Mouse (Mus musculus) intestine, postnatal 0 days (tissue): Measurements from ENCODE around the gene Chrna1. TPM values are rescaled to one million over a fixed set of nuclear protein-coding genes. Genes with fewer than 3 reads are reported as not detected.
A peak's percentile ranks its signal among the peaks of the same experiment; 100 is the strongest.

Experiments
- ATAC-seq: fragments of 200-750 bp; cut with Nextera tagmentation; 2 replicates; pipeline ENCODE4 v1.8.0; 2017; ENCODE audit warnings: mild to moderate bottlenecking, moderate TSS enrichment, moderate library complexity
- H3K27ac ChIP-seq: fragments of 300-500 bp; sonication (generic); 2 replicates; pipeline ENCODE4 v1.5.1; 2014; ENCODE audit warnings: mild to moderate bottlenecking, low read depth, low read length, moderate library complexity
- H3K27me3 ChIP-seq: fragments of 300-500 bp; sonication (generic); replicated peaks from 2 replicates; pipeline ENCODE4 v1.6.1; 2014; ENCODE audit warnings: low read length, mixed read lengths; ENCODE audit not compliant: control insufficient read depth, insufficient read depth
- H3K36me3 ChIP-seq: fragments of 300-500 bp; sonication (generic); 2 replicates; pipeline ENCODE4 v1.6.1; 2014; ENCODE audit warnings: mild to moderate bottlenecking, moderate library complexity; ENCODE audit not compliant: control insufficient read depth, insufficient read depth
- H3K4me1 ChIP-seq: fragments of 300-500 bp; sonication (generic); replicated peaks from 2 replicates; pipeline ENCODE4 v1.6.1; 2014; ENCODE audit warnings: antibody characterized with exemption, low read length, mixed read lengths; ENCODE audit not compliant: control insufficient read depth, insufficient read depth
- H3K4me2 ChIP-seq: fragments of 300-500 bp; sonication (generic); replicated peaks from 2 replicates; pipeline ENCODE4 v1.6.1; 2014; ENCODE audit warnings: low read depth, mild to moderate bottlenecking, moderate library complexity
- H3K4me3 ChIP-seq: fragments of 300-500 bp; sonication (generic); 2 replicates; pipeline ENCODE4 v1.5.1; 2014; ENCODE audit warnings: low read depth, low read length
- H3K9ac ChIP-seq: fragments of 300-500 bp; sonication (generic); 2 replicates; pipeline ENCODE4 v1.6.1; 2014; ENCODE audit warnings: mild to moderate bottlenecking, low read depth, low read length
- H3K9me3 ChIP-seq: fragments of 300-500 bp; sonication (generic); 2 replicates; pipeline ENCODE4 v1.6.1; 2016; ENCODE audit warnings: mixed run types; ENCODE audit not compliant: control insufficient read depth
- CTCF ChIP-seq: sonication (generic); IDR thresholded peaks from 2 replicates; pipeline ENCODE4 v1.5.1; 2016; ENCODE audit warnings: low read depth, mild to moderate bottlenecking, control low read depth, antibody characterized with exemption, moderate library complexity
- WGBS: fragments of 180-500 bp; shearing (Covaris S2); extraction: QIAGEN DNeasy Blood & Tissue Kit; methylation state at CpG from one replicate; pipeline ENCODE4 v1.1.7; 2014; 5-methylcytosine and 5-hydroxymethylcytosine counted together
- polyA plus RNA-seq: library from polyadenylated mRNA; unstranded; fragments of >200 nt; fragmentation: Nextera tagmentation; extraction: Ambion mirVana; gene quantifications from 2 replicates; pipeline ENCODE4 v1.2.1, GENCODE M21; 2015

Chrna1 gene
- polyA plus RNA-seq, 1 experiment from 2014 or later = 0.08 TPM

DNA sequence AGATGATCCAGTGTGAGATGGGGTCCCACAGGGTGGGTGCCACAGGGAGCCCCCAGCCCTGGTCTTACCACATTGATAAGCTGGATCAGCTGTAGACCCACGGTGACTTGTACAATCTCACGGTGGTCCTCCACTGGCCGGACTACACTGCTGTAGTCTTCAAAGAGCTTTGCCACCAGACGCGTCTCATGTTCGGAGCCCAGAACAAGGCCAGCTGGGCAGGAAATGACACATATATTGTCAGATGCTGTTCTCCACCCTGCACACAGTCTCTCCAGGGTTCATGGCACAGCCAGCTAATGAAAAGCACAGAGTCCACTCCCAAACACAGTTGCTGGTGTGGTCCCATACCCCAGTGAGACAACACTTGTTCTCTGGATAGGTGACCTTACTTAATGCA is 5.7 kb downstream of the Chrna1 start:
- Histone ChIP-seq H3K4me3 (no peak overlapping the region), H3K27me3 (no peaks in the 10 kb centered on the region), H3K36me3 (no peaks in the 10 kb centered on the region), H3K9me3 (no peaks in the 10 kb centered on the region), H3K4me2 (no peak overlapping the region), H3K4me1 (no peaks in the 10 kb centered on the region), H3K27ac (no peak overlapping the region), H3K9ac (no peak overlapping the region)
- TF ChIP-seq CTCF = no peak
- no peak for ATAC-seq
- 83% methylated on average over 6 of the region's 6 CpGs for WGBS

DNA sequence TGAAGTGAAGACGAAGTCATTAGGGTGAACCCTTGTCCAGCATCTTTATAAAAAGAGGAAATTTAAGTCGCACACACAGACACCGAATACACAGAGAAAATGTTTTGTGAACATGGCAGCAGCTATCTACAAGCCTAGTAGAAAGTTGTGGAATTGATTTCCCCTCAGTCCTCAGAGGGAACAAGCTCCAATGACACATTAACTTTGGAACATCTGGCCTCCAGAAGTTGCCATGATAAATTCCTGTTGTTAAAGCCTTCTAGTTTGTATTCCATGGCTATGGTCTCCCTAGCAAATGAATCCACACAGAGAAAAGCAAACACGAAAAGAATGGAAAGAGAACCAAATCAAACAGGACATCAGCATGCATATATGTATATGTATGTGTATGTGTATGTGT is 6.6 kb downstream of the Chrna1 start:
- 86% methylated on average over 4 of the region's 4 CpGs for WGBS
- Histone ChIP-seq H3K4me3 (no peak overlapping the region), H3K4me1 (no peaks in the 10 kb centered on the region), H3K27ac (no peak overlapping the region), H3K36me3 (no peaks in the 10 kb centered on the region), H3K4me2 (no peak overlapping the region), H3K27me3 (no peaks in the 10 kb centered on the region), H3K9ac (no peak overlapping the region), H3K9me3 (no peaks in the 10 kb centered on the region)
- no peak for TF ChIP-seq CTCF
- ATAC-seq = no peak

DNA sequence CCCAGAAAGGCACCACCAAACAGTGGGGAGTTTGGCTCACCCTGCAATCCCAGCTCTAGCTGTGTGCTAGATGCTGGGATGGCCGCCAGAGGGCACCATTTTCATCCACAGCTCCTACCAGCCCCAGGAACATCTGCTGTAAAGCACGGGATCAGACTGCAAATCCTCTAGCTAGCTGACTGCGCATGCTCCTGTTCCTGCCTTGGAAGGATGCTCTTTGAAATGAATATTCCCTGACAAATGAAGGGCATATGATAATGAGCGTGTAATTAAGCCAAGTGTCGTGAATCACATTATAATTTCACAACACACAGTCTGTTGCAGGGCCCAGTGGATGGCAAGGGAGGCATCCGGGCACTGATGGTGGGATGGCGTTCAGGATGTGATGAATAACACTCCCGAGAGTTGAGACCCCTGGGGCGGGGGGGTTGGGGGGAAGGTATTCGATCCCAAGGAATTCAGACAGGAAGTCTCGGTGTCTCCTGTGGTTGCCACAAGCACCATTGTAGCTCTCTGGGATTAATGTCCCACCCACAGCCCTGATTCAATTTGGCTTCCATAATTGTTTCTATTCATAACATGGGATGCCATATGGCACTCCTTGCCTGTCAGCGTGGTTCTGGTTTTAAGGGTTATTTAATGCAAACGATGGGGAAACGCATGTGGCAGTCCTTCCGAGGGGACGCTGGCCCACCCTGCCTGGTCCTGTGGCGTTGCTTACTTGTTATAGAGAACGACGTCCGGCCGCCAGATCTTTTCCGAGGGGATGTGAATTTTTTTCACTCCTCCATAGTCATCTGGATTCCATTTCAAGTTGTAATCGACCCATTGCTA is 7.4 kb downstream of the Chrna1 start:
- peak; percentile 69; the same call in 1 of the 2 replicates for ATAC-seq
- H3K27ac ChIP-seq = no peak overlapping the region
- no peak overlapping the region for H3K9ac ChIP-seq
- H3K36me3 ChIP-seq = no peaks in the 10 kb centered on the region
- TF ChIP-seq CTCF = peak; percentile 92
- 40% methylated on average over 23 of the region's 23 CpGs for WGBS
- no peaks in the 10 kb centered on the region for H3K9me3 ChIP-seq
- H3K4me1 ChIP-seq = no peaks in the 10 kb centered on the region
- no peaks in the 10 kb centered on the region for H3K27me3 ChIP-seq
- H3K4me2 ChIP-seq = peak overlapping the region; percentile 13; the same call in 1 of the 2 replicates
- H3K4me3 ChIP-seq = no peak overlapping the region

DNA sequence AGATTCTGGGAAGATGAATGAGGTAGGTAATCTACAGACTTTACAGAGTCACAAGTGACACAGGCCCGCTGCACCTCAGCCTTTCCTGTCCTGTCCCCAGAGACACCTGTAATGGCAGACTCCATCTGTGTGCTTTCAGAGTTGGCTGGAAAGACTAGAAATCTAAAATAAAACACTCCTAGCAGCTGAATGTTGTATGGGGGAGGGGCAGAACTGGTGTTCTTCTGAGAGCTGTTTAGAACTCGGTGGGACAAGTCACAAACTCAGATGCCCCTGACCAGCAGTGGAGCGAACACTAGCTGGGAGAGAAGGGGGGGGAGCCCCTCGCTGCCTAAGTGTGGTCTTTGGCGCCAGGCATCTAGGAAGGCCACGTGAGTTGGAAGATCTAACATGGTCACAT is 8.2 kb downstream of the Chrna1 start:
- H3K27ac ChIP-seq = no peak overlapping the region
- no peaks in the 10 kb centered on the region for H3K27me3 ChIP-seq
- WGBS = 75% methylated on average over 6 of the region's 6 CpGs
- no peaks in the 10 kb centered on the region for H3K36me3 ChIP-seq
- no peak for ATAC-seq
- no peak for TF ChIP-seq CTCF
- H3K9ac ChIP-seq = no peak overlapping the region
- no peak overlapping the region for H3K4me3 ChIP-seq
- H3K9me3 ChIP-seq = no peaks in the 10 kb centered on the region
- H3K4me1 ChIP-seq = no peaks in the 10 kb centered on the region
- no peak overlapping the region for H3K4me2 ChIP-seq

DNA sequence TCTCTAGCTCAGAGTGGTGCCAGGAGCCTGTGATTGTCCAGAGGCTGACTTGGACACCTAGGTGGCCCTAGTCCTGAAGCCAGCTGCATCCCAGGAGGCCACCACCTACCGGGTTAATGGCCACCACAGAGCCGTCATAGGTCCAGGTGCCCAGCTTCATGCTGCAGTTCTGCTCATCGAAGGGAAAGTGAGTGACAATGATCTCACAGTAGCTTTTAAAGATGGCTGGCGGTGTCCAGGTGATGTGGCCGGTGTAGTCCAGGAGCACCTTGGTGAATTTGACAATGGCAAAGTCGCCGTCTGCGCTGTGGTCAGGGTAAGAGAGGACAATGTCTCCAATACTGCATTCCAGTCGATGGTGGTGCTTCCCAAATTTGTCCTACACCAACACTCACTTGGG is 8.8 kb downstream of the Chrna1 start:
- WGBS = 92% methylated on average over 9 of the region's 9 CpGs
- Histone ChIP-seq H3K36me3 (no peaks in the 10 kb centered on the region), H3K27ac (no peak overlapping the region), H3K27me3 (no peaks in the 10 kb centered on the region), H3K4me3 (no peak overlapping the region), H3K9me3 (no peaks in the 10 kb centered on the region), H3K4me1 (no peaks in the 10 kb centered on the region), H3K4me2 (no peak overlapping the region), H3K9ac (no peak overlapping the region)
- no peak for TF ChIP-seq CTCF
- no peak for ATAC-seq

DNA sequence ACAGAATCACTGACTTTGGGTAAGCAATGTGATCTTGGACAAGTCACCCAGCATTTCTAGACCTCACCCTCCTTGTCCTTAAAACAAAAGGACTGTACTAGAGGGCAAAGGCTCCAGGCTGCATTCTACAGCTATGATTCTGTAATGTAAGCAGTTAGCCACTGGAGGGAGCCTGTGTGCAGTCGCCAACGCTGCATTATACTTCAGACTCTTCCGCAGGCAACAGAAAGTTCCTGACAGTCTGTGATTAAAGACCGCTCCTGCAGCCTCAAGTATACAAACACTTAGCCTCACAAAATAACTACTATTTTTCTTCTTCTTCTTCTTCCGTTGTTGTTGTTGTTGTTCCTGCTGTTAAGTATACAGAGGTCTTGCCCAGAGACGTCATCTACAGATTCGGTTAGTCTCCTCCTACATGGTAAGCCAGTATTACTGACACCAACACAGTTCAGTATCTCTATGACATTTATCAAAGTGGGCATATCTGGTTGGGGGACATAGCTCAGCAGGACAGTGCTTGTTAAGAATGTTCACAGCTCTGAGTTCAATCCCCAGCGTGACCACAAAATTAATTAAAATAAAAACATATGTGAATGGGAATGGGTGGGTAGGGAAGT is 13.0 kb downstream of the Chrna1 start:
- Histone ChIP-seq H3K36me3 (no peaks in the 10 kb centered on the region), H3K9me3 (no peaks in the 10 kb centered on the region), H3K27me3 (no peaks in the 10 kb centered on the region), H3K4me2 (peak overlapping the region; percentile 59), H3K27ac (no peak overlapping the region), H3K4me3 (peak overlapping the region; percentile 25), H3K4me1 (no peaks in the 10 kb centered on the region), H3K9ac (0 out of 2 replicates have a peak overlapping the region, but pooled peaks have one; percentile 34)
- TF ChIP-seq CTCF = peak; percentile 93
- ATAC-seq = peak; percentile 49; the same call in 1 of the 2 replicates
- 15% methylated on average over 8 of the region's 8 CpGs for WGBS
